Mouse (Mus musculus): ENCODE measurements around the gene Lrg1.

GRCm38 (mm10) chr17:56125276-56125630 lies 3.5 kb upstream of the Lrg1 start:
- TF ChIP-seq CTCF (conservative IDR thresholded peaks at IDR 0.05; ENCODE audit: insufficient read depth, insufficient read length, low read depth, low read length) (no peak), POLR2A (IDR thresholded peaks at IDR 0.05; ENCODE audit: low read depth, low read length) (no peak)
